Mouse (Mus musculus) cerebellum, adult 2 months (tissue): ENCODE measurements around the gene Zfp277. TPM values are rescaled to one million over a fixed set of nuclear protein-coding genes. Genes with fewer than 3 reads are reported as not detected.
A peak's percentile ranks its signal among the peaks of the same experiment; 100 is the strongest.

Experiments
- DNase-seq, 2 experiments: peaks; one replicate each; pipeline ENCODE4 v3.0.0; 2021
- H3K27ac ChIP-seq: fragments of 200-500 bp; 2 replicates; pipeline ENCODE4 v1.5.1; 2012; ENCODE audit warnings: low read length, control low read depth, inconsistent platforms; ENCODE audit not compliant: insufficient read depth
- H3K27me3 ChIP-seq: fragments of 200-500 bp; 2 replicates; pipeline ENCODE4 v1.6.1; 2012; ENCODE audit warnings: inconsistent platforms, mild to moderate bottlenecking, low read length, moderate library complexity; ENCODE audit not compliant: control insufficient read depth, insufficient read depth
- H3K4me1 ChIP-seq: fragments of 200-500 bp; 2 replicates; pipeline ENCODE4 v1.6.1; 2011; ENCODE audit warnings: low read length; ENCODE audit not compliant: control insufficient read depth, insufficient read depth
- H3K4me3 ChIP-seq: fragments of 200-500 bp; replicated peaks from 2 replicates; pipeline ENCODE3; 2011; ENCODE audit warnings: mild to moderate bottlenecking, low read depth, low read length, control low read depth; ENCODE audit not compliant: insufficient read depth
- CTCF ChIP-seq: fragments of 200-500 bp; IDR thresholded peaks from 2 replicates; pipeline ENCODE4 v1.5.1; 2011; ENCODE audit warnings: low read depth, mild to moderate bottlenecking, control low read depth, low read length, moderate library complexity, borderline replicate concordance; ENCODE audit not compliant: insufficient read depth
- POLR2A ChIP-seq: fragments of 200-500 bp; IDR thresholded peaks from 2 replicates; pipeline ENCODE4 v1.6.1; 2011; ENCODE audit warnings: low read length, control low read depth, borderline replicate concordance; ENCODE audit not compliant: insufficient read depth
- WGBS: fragments of 180-500 bp; shearing (Covaris S2); methylation state at CpG from one replicate; pipeline ENCODE4 v1.1.7; 2018; 5-methylcytosine and 5-hydroxymethylcytosine counted together
- polyA plus RNA-seq: library from polyadenylated mRNA; depleted of rRNA; stranded (reverse); fragments of >200 nt; gene quantifications from 2 replicates; pipeline ENCODE4 v1.2.3, GENCODE M21; 2012

The Zfp277 gene
- polyA plus RNA-seq, 1 experiment, result 15.8 TPM

GRCm38 (mm10) chr12:40468235-40468634 lies 22.5 kb upstream of the Zfp277 start:
- H3K4me1 ChIP-seq, result peaks cover 34% of the 10 kb centered on the region
- TF ChIP-seq POLR2A (no peak), CTCF (no peak)
- H3K27me3 ChIP-seq, result no peaks in the 10 kb centered on the region
- DNase-seq, result no peak
- H3K4me3 ChIP-seq, result no peak overlapping the region
- H3K27ac ChIP-seq, result 0 out of 2 replicates have a peak overlapping the region, but pooled peaks have one; percentile 11
- 80% methylated on average over 4 of the region's 4 CpGs for WGBS

DNA sequence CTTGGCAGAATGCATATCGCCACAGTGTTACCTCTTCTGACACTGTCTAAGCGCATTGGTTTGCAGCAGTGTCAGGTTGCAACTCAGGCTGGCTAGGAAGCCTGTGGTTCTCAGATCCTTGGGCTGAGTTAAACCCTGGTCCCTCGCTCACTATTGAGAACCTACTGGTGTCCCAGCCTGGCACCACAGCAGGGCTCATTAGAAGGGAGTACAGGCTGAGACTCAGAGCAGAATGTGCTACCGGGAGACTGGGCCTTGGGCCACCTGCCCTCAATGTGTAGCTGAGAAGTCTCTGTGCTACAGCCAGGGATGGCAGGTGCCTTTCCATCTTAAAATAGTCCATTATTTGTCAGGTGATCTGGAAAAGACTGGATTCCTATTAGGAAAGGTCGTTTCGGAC lies 18.6 kb upstream of the Zfp277 start:
- H3K4me1 ChIP-seq, result peaks cover 39% of the 10 kb centered on the region
- peak overlapping the region; percentile 78 for H3K27ac ChIP-seq
- H3K27me3 ChIP-seq, result no peaks in the 10 kb centered on the region
- TF ChIP-seq CTCF (no peak), POLR2A (peak; percentile 32; the same call in 1 of the 2 replicates)
- peak overlapping the region; percentile 7 for H3K4me3 ChIP-seq
- 8% methylated on average over 6 of the region's 6 CpGs for WGBS
- peak; percentile 89 to 97 for DNase-seq

- no peaks in the 10 kb centered on the region for H3K27me3 ChIP-seq
- 44% methylated on average over 2 of the region's 2 CpGs for WGBS
- TF ChIP-seq CTCF (no peak), POLR2A (no peak)
- peaks cover 39% of the 10 kb centered on the region for H3K4me1 ChIP-seq
- no peak for DNase-seq
- no peak overlapping the region for H3K4me3 ChIP-seq
- H3K27ac ChIP-seq, result peak overlapping the region; percentile 78
Observed at GRCm38 (mm10) chr12:40463828-40464227, 18.1 kb upstream of the Zfp277 start.

GRCm38 (mm10) chr12:40462693-40463235 lies 17.1 kb upstream of the Zfp277 start:
- TF ChIP-seq CTCF (no peak), POLR2A (no peak)
- WGBS, result 17% methylated on average over 7 of the region's 7 CpGs
- H3K4me3 ChIP-seq, result no peak overlapping the region
- peak in 1 of 2 experiments; percentile 58 for DNase-seq
- peak overlapping the region; percentile 42 for H3K27ac ChIP-seq
- H3K27me3 ChIP-seq, result no peaks in the 10 kb centered on the region
- H3K4me1 ChIP-seq, result peaks cover 39% of the 10 kb centered on the region

DNA sequence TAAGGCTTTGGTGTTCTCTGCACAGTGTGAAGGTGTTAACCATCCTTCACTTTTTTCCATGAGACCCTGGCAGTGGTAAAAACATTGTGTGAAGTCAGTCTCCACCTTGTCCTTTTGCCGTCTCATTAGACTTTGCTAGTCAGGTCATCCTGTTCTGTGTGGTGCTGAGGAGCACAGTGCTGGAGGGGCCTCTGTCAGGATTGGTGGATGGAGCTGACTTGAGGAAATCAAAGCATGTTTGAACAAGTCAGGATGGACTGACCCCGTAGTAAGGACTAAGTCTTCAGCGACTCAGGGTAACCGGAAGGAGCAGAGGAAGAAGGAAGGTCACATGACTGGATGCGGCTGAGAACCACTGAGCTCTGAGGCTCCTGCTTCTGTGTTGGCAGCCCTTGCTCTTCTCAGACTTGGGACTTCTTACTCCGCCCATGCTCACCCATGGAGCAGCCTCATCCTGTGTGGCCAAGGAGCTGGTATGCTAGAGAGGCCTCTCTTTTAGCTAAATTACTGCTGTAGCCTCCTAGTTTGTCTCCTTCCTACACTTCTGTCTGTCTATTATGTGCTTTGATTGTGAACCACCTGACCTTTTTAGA lies 14.1 kb upstream of the Zfp277 start:
- Histone ChIP-seq H3K27me3 (no peaks in the 10 kb centered on the region), H3K4me3 (no peak overlapping the region), H3K4me1 (peaks cover 41% of the 10 kb centered on the region), H3K27ac (peak overlapping the region; percentile 3)
- DNase-seq, result no peak
- no peak for TF ChIP-seq POLR2A
- TF ChIP-seq CTCF, result no peak
- 64% methylated on average over 6 of the region's 6 CpGs for WGBS

DNA sequence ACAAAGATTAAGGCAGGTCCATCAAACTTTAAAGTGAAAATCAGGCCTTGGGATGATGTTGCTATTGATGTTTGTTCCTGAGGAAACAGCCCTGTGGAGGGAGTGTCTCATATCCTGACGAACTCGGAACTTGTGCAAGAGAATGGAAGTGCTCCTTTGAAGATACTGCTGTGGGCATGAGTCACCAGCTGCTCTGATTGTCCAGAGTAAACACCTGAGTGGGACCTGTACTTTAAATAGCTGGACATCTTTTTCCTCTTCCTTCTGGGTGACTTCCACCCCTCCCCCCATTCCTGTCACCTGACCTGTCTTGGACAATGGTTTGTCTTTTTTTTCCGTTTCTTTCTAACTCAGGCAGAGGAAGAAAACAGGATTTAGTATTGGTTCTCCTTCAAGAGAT lies 13.3 kb upstream of the Zfp277 start:
- Histone ChIP-seq H3K4me1 (peaks cover 37% of the 10 kb centered on the region), H3K27ac (no peak overlapping the region), H3K27me3 (no peaks in the 10 kb centered on the region), H3K4me3 (no peak overlapping the region)
- peak in 1 of 2 experiments; percentile 11 for DNase-seq
- no peak for TF ChIP-seq POLR2A
- TF ChIP-seq CTCF, result no peak
- 67% methylated on average over 3 of the region's 3 CpGs for WGBS

GRCm38 (mm10) chr12:40456517-40456916 lies 10.8 kb upstream of the Zfp277 start:
- 9% methylated on average over 2 of the region's 2 CpGs for WGBS
- TF ChIP-seq POLR2A (no peak), CTCF (no peak)
- Histone ChIP-seq H3K27ac (no peak overlapping the region), H3K27me3 (no peaks in the 10 kb centered on the region), H3K4me1 (peaks cover 30% of the 10 kb centered on the region), H3K4me3 (no peak overlapping the region)
- peak in 1 of 2 experiments; percentile 86 for DNase-seq
